Mouse (Mus musculus) heart, postnatal 0 days (tissue): ENCODE measurements at regions not wholly inside any gene's neighbourhood (a gene's known extent, or its start where the extent isn't known, plus 50 kb on each side); places are given as distances from the start of the nearest gene placed in this dataset.
A peak's percentile ranks its signal among the peaks of the same experiment; 100 is the strongest.

Experiments used
- ATAC-seq: fragments of 200-750 bp; cut with Nextera tagmentation; 2 replicates; pipeline ENCODE4 v1.8.0; 2017; ENCODE audit warnings: low read depth, moderate number of reproducible peaks, moderate library complexity; ENCODE audit not compliant: insufficient read depth
- DNase-seq: peaks from one replicate; pipeline ENCODE4 v3.0.0-alpha.2; 2016; ENCODE audit warnings: low spot score
- H3K27ac ChIP-seq: fragments of 300-500 bp; sonication (generic); 2 replicates; pipeline ENCODE4 v1.5.1; 2014; ENCODE audit warnings: low read depth, mild to moderate bottlenecking
- H3K27me3 ChIP-seq: fragments of 300-500 bp; sonication (generic); 2 replicates; pipeline ENCODE4 v1.6.1; 2014; ENCODE audit warnings: low read length, mixed read lengths; ENCODE audit not compliant: control insufficient read depth, insufficient read depth
- H3K36me3 ChIP-seq: fragments of 300-500 bp; sonication (generic); replicated peaks from 2 replicates; pipeline ENCODE4 v1.6.1; 2014; ENCODE audit warnings: low read length, mixed read lengths; ENCODE audit not compliant: control insufficient read depth, insufficient read depth
- H3K4me1 ChIP-seq: fragments of 300-500 bp; sonication (generic); 2 replicates; pipeline ENCODE4 v1.6.1; 2014; ENCODE audit warnings: antibody characterized with exemption; ENCODE audit not compliant: control insufficient read depth, insufficient read depth
- H3K4me2 ChIP-seq: fragments of 300-500 bp; sonication (generic); 2 replicates; pipeline ENCODE4 v1.6.1; 2014; ENCODE audit warnings: low read depth, mild to moderate bottlenecking, low read length, moderate library complexity
- H3K4me3 ChIP-seq: fragments of 300-500 bp; sonication (generic); 2 replicates; pipeline ENCODE4 v1.5.1; 2014; ENCODE audit warnings: low read depth, low read length
- H3K9ac ChIP-seq: fragments of 300-500 bp; sonication (generic); replicated peaks from 2 replicates; pipeline ENCODE4 v1.6.1; 2014; ENCODE audit warnings: low read depth, low read length, mixed read lengths
- H3K9me3 ChIP-seq: fragments of 300-500 bp; sonication (generic); replicated peaks from 2 replicates; pipeline ENCODE4 v1.6.1; 2016; ENCODE audit warnings: low read length; ENCODE audit not compliant: control insufficient read depth
- CTCF ChIP-seq: IDR thresholded peaks from 2 replicates; pipeline ENCODE4 v1.5.1; 2016; ENCODE audit warnings: antibody characterized with exemption, control low read depth, low read depth
- EP300 ChIP-seq: IDR thresholded peaks from 2 replicates; pipeline ENCODE4 v1.6.1; 2016; ENCODE audit warnings: antibody characterized with exemption, low read depth
- WGBS: fragments of 180-500 bp; shearing (Covaris S2); extraction: QIAGEN DNeasy Blood & Tissue Kit; methylation state at CpG from one replicate; pipeline ENCODE4 v1.1.7; 2014; 5-methylcytosine and 5-hydroxymethylcytosine counted together

- Histone ChIP-seq H3K9me3 (no peaks in the 10 kb centered on the region), H3K27ac (no peak overlapping the region), H3K4me1 (no peaks in the 10 kb centered on the region), H3K4me2 (no peak overlapping the region), H3K4me3 (no peak overlapping the region), H3K36me3 (no peaks in the 10 kb centered on the region), H3K27me3 (no peaks in the 10 kb centered on the region), H3K9ac (no peak overlapping the region)
- ATAC-seq (no peak), DNase-seq (no peak)
- 52% methylated on average over 4 of the region's 4 CpGs for WGBS
- no peak for TF ChIP-seq CTCF
- TF ChIP-seq EP300, result no peak
These were observed 194.2 kb upstream of the Sorcs1 start for GRCm38 (mm10) chr19:50872661-50873060.

GRCm38 (mm10) chr19:50872144-50872543, 193.7 kb upstream of the Sorcs1 start:
- H3K27ac ChIP-seq, result no peak overlapping the region
- TF ChIP-seq CTCF (no peak), EP300 (no peak)
- DNase-seq (peak; percentile 26), ATAC-seq (no peak)
- no peaks in the 10 kb centered on the region for H3K27me3 ChIP-seq
- 44% methylated on average over 2 of the region's 2 CpGs for WGBS
- H3K4me1 ChIP-seq, result no peaks in the 10 kb centered on the region
- H3K9ac ChIP-seq, result no peak overlapping the region
- no peaks in the 10 kb centered on the region for H3K36me3 ChIP-seq
- H3K9me3 ChIP-seq, result no peaks in the 10 kb centered on the region
- no peak overlapping the region for H3K4me2 ChIP-seq
- H3K4me3 ChIP-seq, result no peak overlapping the region

GRCm38 (mm10) chr19:50854854-50855253, 176.4 kb upstream of the Sorcs1 start:
- no peaks in the 10 kb centered on the region for H3K4me1 ChIP-seq
- no peaks in the 10 kb centered on the region for H3K36me3 ChIP-seq
- H3K27ac ChIP-seq, result no peak overlapping the region
- no peak overlapping the region for H3K9ac ChIP-seq
- no peaks in the 10 kb centered on the region for H3K9me3 ChIP-seq
- 64% methylated on average over 1 of the region's 1 CpGs for WGBS
- ATAC-seq (no peak), DNase-seq (no peak)
- H3K27me3 ChIP-seq, result no peaks in the 10 kb centered on the region
- no peak overlapping the region for H3K4me2 ChIP-seq
- H3K4me3 ChIP-seq, result no peak overlapping the region
- TF ChIP-seq EP300, result no peak
- no peak for TF ChIP-seq CTCF

- H3K9ac ChIP-seq, result no peak overlapping the region
- H3K4me1 ChIP-seq, result no peaks in the 10 kb centered on the region
- no peaks in the 10 kb centered on the region for H3K27me3 ChIP-seq
- no peak for TF ChIP-seq EP300
- no peak for TF ChIP-seq CTCF
- H3K4me2 ChIP-seq, result no peak overlapping the region
- no peak overlapping the region for H3K27ac ChIP-seq
- WGBS, result 67% methylated on average over 1 of the region's 1 CpGs
- H3K9me3 ChIP-seq, result no peaks in the 10 kb centered on the region
- H3K36me3 ChIP-seq, result no peaks in the 10 kb centered on the region
- DNase-seq (no peak), ATAC-seq (no peak)
- H3K4me3 ChIP-seq, result no peak overlapping the region
These were observed 162.1 kb upstream of the Sorcs1 start for GRCm38 (mm10) chr19:50840499-50840898.
